8 mouse cellular contexts compared by ENCODE assay signal in the genomic region with DNA sequence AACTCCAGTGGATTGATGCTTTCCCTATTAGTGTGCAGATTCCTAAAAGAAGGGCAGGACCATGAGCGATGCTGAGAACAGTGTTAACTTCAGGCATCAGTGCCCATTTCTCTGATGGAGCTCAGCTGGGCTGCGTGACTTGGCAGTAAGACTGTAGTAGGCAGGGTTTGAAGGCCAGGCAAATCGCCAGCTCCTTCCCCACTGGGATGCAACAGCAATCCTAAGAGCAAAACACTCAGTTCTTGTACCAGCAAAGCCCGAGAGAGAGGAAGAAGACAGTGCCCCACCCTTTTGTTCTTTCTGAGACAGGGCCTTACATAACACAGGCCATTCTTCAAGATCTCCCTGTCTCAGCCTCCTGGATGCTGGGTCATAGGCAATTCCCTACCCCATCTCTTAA.
DNase-seq lines count a peak whose midpoint lies in the region; ATAC-seq and TF ChIP-seq lines count a peak whose summit lies in the region.

No protein-coding gene starts in this region.

- peak; percentile 50; the same call in 1 of the 2 replicates for ATAC-seq in forebrain, postnatal 0 days
- no peak for ATAC-seq in forebrain, embryonic 11.5 days (replicated peaks; ENCODE audit: low FRiP score)
- 0 out of 2 replicates have a peak, but pooled peaks have one; percentile 52 for ATAC-seq in embryonic facial prominence, embryonic 12.5 days (ENCODE audit: insufficient number of reproducible peaks, insufficient read depth, low FRiP score, low TSS enrichment)
- no peak for ATAC-seq in megakaryocyte progenitor cell, adult 5-6 weeks (replicated peaks; ENCODE audit: poor library complexity)

- H3K36me3 ChIP-seq in forebrain, postnatal 0 days (ENCODE audit: insufficient read depth): no peaks in the 10 kb centered on the region
- H3K36me3 ChIP-seq in forebrain, embryonic 11.5 days (ENCODE audit: control insufficient read depth, insufficient read depth, low read length): no peaks in the 10 kb centered on the region
- no peaks in the 10 kb centered on the region for H3K36me3 ChIP-seq in embryonic facial prominence, embryonic 12.5 days

- H3K4me2 ChIP-seq in forebrain, postnatal 0 days (ENCODE audit: low read depth): no peak overlapping the region
- no peak overlapping the region for H3K4me2 ChIP-seq in forebrain, embryonic 11.5 days (ENCODE audit: low read depth, low read length, severe bottlenecking)
- no peak overlapping the region for H3K4me2 ChIP-seq in embryonic facial prominence, embryonic 12.5 days (replicated peaks)

- H3K4me1 ChIP-seq in forebrain, postnatal 0 days (ENCODE audit: insufficient read depth): peaks cover 6% of the 10 kb centered on the region; the same call in 1 of the 2 replicates
- H3K4me1 ChIP-seq in forebrain, embryonic 11.5 days (replicated peaks; ENCODE audit: control insufficient read depth, insufficient read depth, low read length): no peaks in the 10 kb centered on the region
- peaks cover 9% of the 10 kb centered on the region; the same call in 1 of the 2 replicates for H3K4me1 ChIP-seq in embryonic facial prominence, embryonic 12.5 days

- DNase-seq in forebrain, postnatal 0 days: peak; percentile 72
- no peak for DNase-seq in forebrain, embryonic 11.5 days (ENCODE audit: low spot score)
- DNase-seq in MN1 (ENCODE audit: low spot score): peak; percentile 88
- DNase-seq in kidney, adult 8-10 months: peak; percentile 54 to 68
- peak; percentile 82 for DNase-seq in lung, postnatal 10 days
- DNase-seq in thymus, adult 18-20 months: no peak

- TF ChIP-seq CTCF in forebrain, postnatal 0 days (IDR thresholded peaks at IDR 0.05; ENCODE audit: low read depth): no peak

- H3K9me3 ChIP-seq in forebrain, postnatal 0 days (ENCODE audit: low read length): no peaks in the 10 kb centered on the region
- H3K9me3 ChIP-seq in forebrain, embryonic 11.5 days (ENCODE audit: control insufficient read depth, low read length): no peaks in the 10 kb centered on the region
- 0 out of 2 replicates have a peak, but pooled peaks cover 5% of the 10 kb centered on the region for H3K9me3 ChIP-seq in embryonic facial prominence, embryonic 12.5 days

- no peak overlapping the region for H3K9ac ChIP-seq in forebrain, postnatal 0 days
- no peak overlapping the region for H3K9ac ChIP-seq in forebrain, embryonic 11.5 days (ENCODE audit: low read length)
- no peak overlapping the region for H3K9ac ChIP-seq in embryonic facial prominence, embryonic 12.5 days

- 30% methylated on average over 4 of the region's 4 CpGs for WGBS in forebrain, postnatal 0 days
- WGBS in forebrain, embryonic 11.5 days: 85% methylated on average over 4 of the region's 4 CpGs
- WGBS in embryonic facial prominence, embryonic 12.5 days: 65% methylated on average over 4 of the region's 4 CpGs

- H3K27ac ChIP-seq in forebrain, postnatal 0 days (ENCODE audit: low read depth, low read length): no peak overlapping the region
- H3K27ac ChIP-seq in forebrain, embryonic 11.5 days (ENCODE audit: low read depth, low read length): no peak overlapping the region
- no peak overlapping the region for H3K27ac ChIP-seq in embryonic facial prominence, embryonic 12.5 days

- H3K27me3 ChIP-seq in forebrain, postnatal 0 days (ENCODE audit: insufficient read depth, low read length): no peaks in the 10 kb centered on the region
- no peaks in the 10 kb centered on the region for H3K27me3 ChIP-seq in forebrain, embryonic 11.5 days (ENCODE audit: control insufficient read depth, insufficient read depth, low read length)
- H3K27me3 ChIP-seq in embryonic facial prominence, embryonic 12.5 days: no peaks in the 10 kb centered on the region

- no peak overlapping the region for H3K4me3 ChIP-seq in forebrain, postnatal 0 days (ENCODE audit: low read depth, low read length)
- no peak overlapping the region for H3K4me3 ChIP-seq in forebrain, embryonic 11.5 days (ENCODE audit: low read depth, low read length)
- H3K4me3 ChIP-seq in embryonic facial prominence, embryonic 12.5 days: no peak overlapping the region

Comparison
In these comparisons a context has a peak if more than half of its experiments do, and no peak if none do; other contexts are left out.
1. ATAC-seq: peak in forebrain, postnatal 0 days (single experiment) and embryonic facial prominence, embryonic 12.5 days (single experiment); none in forebrain, embryonic 11.5 days (single experiment) and megakaryocyte progenitor cell, adult 5-6 weeks (single experiment).
2. DNase-seq: peak in forebrain, postnatal 0 days (single experiment), MN1 (single experiment), kidney, adult 8-10 months (2 of 2) and lung, postnatal 10 days (single experiment); none in forebrain, embryonic 11.5 days (single experiment) and thymus, adult 18-20 months (0 of 2).